Mouse (Mus musculus): ENCODE data around the gene Prkrip1. TPM values are rescaled to one million over a fixed set of nuclear protein-coding genes. Genes with fewer than 3 reads are reported as not detected.

The Prkrip1 gene
- polyA plus RNA-seq, 1 experiment from 2014 or later = 66.2 TPM

GRCm38 (mm10) chr5:136137658-136138274 lies 61.0 kb downstream of the Prkrip1 start:
- Histone ChIP-seq H3K27me3 (replicated peaks; ENCODE audit: control insufficient read depth, insufficient read depth, low read length) (no peaks in the 10 kb centered on the region), H3K4me1 (ENCODE audit: control insufficient read depth, insufficient read depth, low read length) (peaks cover 8% of the 10 kb centered on the region), H3K9ac (ENCODE audit: low read length) (no peak overlapping the region), H3K4me2 (ENCODE audit: low read length) (no peak overlapping the region), H3K9me3 (replicated peaks; ENCODE audit: control insufficient read depth, low read length) (no peaks in the 10 kb centered on the region), H3K27ac (ENCODE audit: low read depth, low read length) (no peak overlapping the region), H3K4me3 (ENCODE audit: low read depth, low read length) (no peak overlapping the region), H3K36me3 (ENCODE audit: control insufficient read depth, insufficient read depth, low read length) (peaks cover 43% of the 10 kb centered on the region)
- ATAC-seq (no peak), DNase-seq (ENCODE audit: low spot score) (peak; percentile 60)
- 72% methylated on average over 13 of the region's 13 CpGs for WGBS

- H3K36me3 ChIP-seq (ENCODE audit: control insufficient read depth, insufficient read depth, low read length) = peaks cover 46% of the 10 kb centered on the region
- H3K9me3 ChIP-seq (replicated peaks; ENCODE audit: control insufficient read depth, low read length) = no peaks in the 10 kb centered on the region
- no peaks in the 10 kb centered on the region for H3K27me3 ChIP-seq (replicated peaks; ENCODE audit: control insufficient read depth, insufficient read depth, low read length)
- H3K4me2 ChIP-seq (ENCODE audit: low read length) = peak overlapping the region; percentile 77
- H3K9ac ChIP-seq (ENCODE audit: low read length) = peak overlapping the region; percentile 72
- H3K27ac ChIP-seq (ENCODE audit: low read depth, low read length) = no peak overlapping the region; the same call in 1 of the 2 replicates
- WGBS = 7% methylated on average over 20 of the region's 20 CpGs
- H3K4me1 ChIP-seq (ENCODE audit: control insufficient read depth, insufficient read depth, low read length) = peaks cover 8% of the 10 kb centered on the region
- H3K4me3 ChIP-seq (ENCODE audit: low read depth, low read length) = peak overlapping the region; percentile 80
- no peak for DNase-seq (ENCODE audit: low spot score)
- ATAC-seq = no peak
Measured at GRCm38 (mm10) chr5:136136292-136136990, 62.3 kb downstream of the Prkrip1 start.

GRCm38 (mm10) chr5:136135571-136136291 lies 63.0 kb downstream of the Prkrip1 start, which contains the start of the genes Lrwd1 and Alkbh4:
TSS of gene Lrwd1 (minus strand) at chr5:136136074.
TSS of gene Alkbh4 (plus strand) at chr5:136136146.
- Histone ChIP-seq H3K4me2 (ENCODE audit: low read length) (peak within 1 kb of the TSS; percentile 77), H3K9me3 (replicated peaks; ENCODE audit: control insufficient read depth, low read length) (no peaks in the 10 kb centered on the region), H3K4me3 (ENCODE audit: low read depth, low read length) (peak within 1 kb of the TSS; percentile 80), H3K9ac (ENCODE audit: low read length) (peak within 1 kb of the TSS; percentile 72), H3K4me1 (ENCODE audit: control insufficient read depth, insufficient read depth, low read length) (peaks cover 8% of the 10 kb centered on the region), H3K27me3 (replicated peaks; ENCODE audit: control insufficient read depth, insufficient read depth, low read length) (no peaks in the 10 kb centered on the region), H3K27ac (ENCODE audit: low read depth, low read length) (no peak within 1 kb of the TSS; the same call in 1 of the 2 replicates), H3K36me3 (ENCODE audit: control insufficient read depth, insufficient read depth, low read length) (peaks cover 43% of the 10 kb centered on the region)
- under 1% methylated on average over 60 of the region's 60 CpGs for WGBS
- ATAC-seq (peak; percentile 97), DNase-seq (ENCODE audit: low spot score) (peak; percentile 98)

Other genes with a start within 250 kb of the Prkrip1 start
- gene Ssc4d, start 224.4 kb downstream of the Prkrip1 start, polyA plus RNA-seq (2014; fragmentation: Nextera tagmentation; extraction: Ambion mirVana) = 0.99 and 1.4 TPM in 2 replicates
- gene Zp3, start 218.9 kb downstream of the Prkrip1 start, polyA plus RNA-seq (2014; fragmentation: Nextera tagmentation; extraction: Ambion mirVana) = 0.13 and 0.16 TPM in 2 replicates
- gene Dtx2, start 204.2 kb downstream of the Prkrip1 start, polyA plus RNA-seq (2014; fragmentation: Nextera tagmentation; extraction: Ambion mirVana) = 24.9 and 30.5 TPM in 2 replicates
- not detected in 2 replicates for gene Upk3b, start 160.5 kb downstream of the Prkrip1 start, polyA plus RNA-seq (2014; fragmentation: Nextera tagmentation; extraction: Ambion mirVana)
- gene Upk3bl, start 144.5 kb downstream of the Prkrip1 start, polyA plus RNA-seq (2014; fragmentation: Nextera tagmentation; extraction: Ambion mirVana) = not detected in 2 replicates
- 4.9 and 6.7 TPM in 2 replicates for gene Rasa4, start 115.0 kb downstream of the Prkrip1 start, polyA plus RNA-seq (2014; fragmentation: Nextera tagmentation; extraction: Ambion mirVana)
- 255 and 310 TPM in 2 replicates for gene Polr2j, start 82.3 kb downstream of the Prkrip1 start, polyA plus RNA-seq (2014; fragmentation: Nextera tagmentation; extraction: Ambion mirVana)
- 33.2 and 35.8 TPM in 2 replicates for gene Lrwd1, start 62.9 kb downstream of the Prkrip1 start, polyA plus RNA-seq (2014; fragmentation: Nextera tagmentation; extraction: Ambion mirVana)
- gene Alkbh4, start 62.8 kb downstream of the Prkrip1 start, polyA plus RNA-seq (2014; fragmentation: Nextera tagmentation; extraction: Ambion mirVana) = 13.0 and 14.6 TPM in 2 replicates
- gene Orai2, start 28.2 kb downstream of the Prkrip1 start, polyA plus RNA-seq (2014; fragmentation: Nextera tagmentation; extraction: Ambion mirVana) = 21.7 and 29.7 TPM in 2 replicates
- gene Sh2b2, start 47.6 kb upstream of the Prkrip1 start, polyA plus RNA-seq (2014; fragmentation: Nextera tagmentation; extraction: Ambion mirVana) = 16.5 and 22.6 TPM in 2 replicates

Data from forebrain, embryonic 14.5 days (tissue).